Mouse (Mus musculus) thymus, adult 2 months (tissue): ENCODE measurements at regions not wholly inside any gene's neighbourhood (a gene's known extent, or its start where the extent isn't known, plus 50 kb on each side); places are given as distances from the start of the nearest gene placed in this dataset.

ENCODE experiments used
- CTCF ChIP-seq: fragments of 200-500 bp; IDR thresholded peaks from 2 replicates; pipeline ENCODE4 v1.5.1; 2012; ENCODE audit warnings: mild to moderate bottlenecking, control low read depth, low read length, moderate library complexity, borderline replicate concordance; ENCODE audit not compliant: control insufficient read depth, poor library complexity, insufficient read depth; ENCODE audit errors: extremely low read depth
- POLR2A ChIP-seq: fragments of 200-500 bp; IDR thresholded peaks from 2 replicates; pipeline ENCODE4 v1.6.1; 2012; ENCODE audit warnings: mild to moderate bottlenecking, low read length, control low read depth, moderate library complexity; ENCODE audit not compliant: control insufficient read depth, poor library complexity, insufficient read depth; ENCODE audit errors: extremely low read depth

GRCm38 (mm10) chr16:95922369-95922934 lies 68.3 kb downstream of the Psmg1 start:
- TF ChIP-seq POLR2A, result no peak
- TF ChIP-seq CTCF, result no peak
